Mouse (Mus musculus) neutrophil, adult 5-6 weeks (primary cell): ENCODE results near the gene Arhgef3. TPM values are rescaled to one million over a fixed set of nuclear protein-coding genes. Genes with fewer than 3 reads are reported as not detected.
"Not testable (repeated sequence)": the region's sequence is repeated elsewhere in the genome, so short reads cannot be mapped to it uniquely, and the experiment has no call there.

Experiments used
- ATAC-seq: fragments of 151-379, 151-347 bp; 2 replicates; pipeline ENCODE4 v1.8.0; 2017; ENCODE audit warnings: mild to moderate bottlenecking, moderate TSS enrichment; ENCODE audit not compliant: insufficient number of reproducible peaks, poor library complexity, low FRiP score, severe bottlenecking; ENCODE audit errors: extremely low read depth
- total RNA-seq: library from RNA; stranded (forward); fragments of 200-1000 nt; gene quantifications from 2 replicates; pipeline ENCODE4 v1.2.3, GENCODE M21; 2017

Arhgef3 gene
- total RNA-seq, 1 experiment from 2014 or later, result 266 TPM

GRCm38 (mm10) chr14:27239551-27240091 lies 124.9 kb downstream of the Arhgef3 start:
- no peak for ATAC-seq

DNA sequence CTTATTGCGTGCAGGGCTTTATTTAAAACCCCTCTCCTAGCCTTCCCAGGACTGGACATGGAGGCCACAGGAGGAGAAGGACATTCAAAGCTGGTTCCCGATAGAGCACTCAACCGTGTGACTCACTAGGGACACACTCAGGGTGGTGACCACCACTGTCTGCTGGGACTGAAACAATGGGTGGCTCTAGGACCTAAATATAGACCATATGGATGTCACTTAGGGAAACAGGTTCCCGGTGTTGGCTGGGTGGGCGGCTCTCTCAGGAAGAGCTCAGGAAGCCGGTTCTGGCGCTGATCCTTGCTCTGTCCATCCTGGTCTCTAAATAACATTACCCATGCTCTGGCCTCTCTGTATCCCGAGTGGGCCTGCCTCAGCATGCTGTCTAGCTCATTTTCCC lies 127.6 kb downstream of the Arhgef3 start:
- no peak for ATAC-seq

- ATAC-seq, result no peak
Observed at GRCm38 (mm10) chr14:27242769-27243168, 128.1 kb downstream of the Arhgef3 start.

DNA sequence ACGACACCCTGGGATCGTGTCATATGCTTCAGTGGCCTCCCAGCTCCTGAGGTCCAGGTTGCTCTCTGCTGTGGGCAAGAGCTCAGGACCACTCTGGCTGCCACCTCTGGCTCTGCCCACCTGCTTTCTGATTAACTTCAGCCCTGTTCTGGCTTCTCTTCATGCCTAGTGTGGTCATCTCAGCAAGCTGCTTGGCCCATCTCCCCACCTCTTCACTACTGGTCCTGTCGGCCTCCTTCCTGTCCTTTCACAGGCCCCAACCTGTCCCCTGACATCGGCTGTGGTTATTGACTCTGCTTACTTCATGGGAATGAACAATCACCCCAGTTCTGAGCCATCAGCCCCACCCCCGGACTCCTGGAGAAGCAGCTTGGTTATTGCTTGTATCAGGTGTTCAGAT lies 128.9 kb downstream of the Arhgef3 start:
- ATAC-seq, result no peak

- ATAC-seq, result no peak
Observed at GRCm38 (mm10) chr14:27244898-27245297, 130.2 kb downstream of the Arhgef3 start.

- ATAC-seq, result no peak
Observed at GRCm38 (mm10) chr14:27246424-27246823, 131.7 kb downstream of the Arhgef3 start.

GRCm38 (mm10) chr14:27246948-27247347 lies 132.2 kb downstream of the Arhgef3 start:
- not testable (repeated sequence) for ATAC-seq

- ATAC-seq, result peak; percentile 59; the same call in 1 of the 2 replicates
Observed at GRCm38 (mm10) chr14:27249121-27249520, 134.4 kb downstream of the Arhgef3 start.

GRCm38 (mm10) chr14:27250281-27250789 lies 135.6 kb downstream of the Arhgef3 start:
- no peak for ATAC-seq

DNA sequence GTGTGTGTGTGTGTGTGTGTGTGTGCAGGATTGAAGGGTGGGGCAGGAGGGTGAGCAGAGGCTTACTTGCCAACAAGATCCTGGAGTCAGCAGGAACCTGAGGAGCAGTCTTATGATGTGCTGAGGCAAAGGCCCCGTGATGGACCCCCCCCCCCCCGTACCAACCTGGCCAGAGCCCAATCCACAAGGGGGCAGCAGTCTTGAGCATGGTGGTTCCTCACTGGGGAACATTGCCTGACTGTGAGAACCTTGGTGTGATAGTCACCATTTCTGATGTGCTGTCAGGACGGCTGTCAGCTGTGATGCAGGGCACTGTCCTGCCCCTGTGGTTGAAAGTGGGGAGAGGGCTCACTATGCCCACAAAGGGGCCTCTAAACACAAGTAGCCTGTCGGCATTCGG lies 138.7 kb downstream of the Arhgef3 start:
- ATAC-seq, result no peak

- no peak for ATAC-seq
Observed at GRCm38 (mm10) chr14:27262349-27262748, 147.7 kb downstream of the Arhgef3 start.

DNA sequence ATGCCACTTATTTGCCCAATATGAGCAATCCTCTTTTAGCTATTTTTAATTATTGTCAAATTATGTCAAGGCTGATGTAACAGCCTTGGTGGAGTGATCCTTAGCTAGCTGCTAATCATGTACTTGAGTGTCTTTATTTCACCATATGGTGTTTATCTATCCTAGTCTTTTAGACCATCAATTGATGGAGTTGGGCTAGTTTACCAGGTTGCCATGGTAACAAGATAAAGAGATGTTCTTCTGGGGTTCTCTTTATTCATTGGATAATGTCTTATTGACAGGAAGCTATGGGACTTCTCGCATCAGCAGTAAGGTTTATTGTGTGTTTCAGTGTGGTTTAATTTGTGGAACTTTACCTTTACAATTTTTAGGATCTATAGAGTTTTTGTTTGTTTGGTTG lies 151.9 kb downstream of the Arhgef3 start:
- ATAC-seq, result no peak

- ATAC-seq, result peak; percentile 23; the same call in 1 of the 2 replicates
Observed at GRCm38 (mm10) chr14:27268137-27268536, 153.4 kb downstream of the Arhgef3 start.

DNA sequence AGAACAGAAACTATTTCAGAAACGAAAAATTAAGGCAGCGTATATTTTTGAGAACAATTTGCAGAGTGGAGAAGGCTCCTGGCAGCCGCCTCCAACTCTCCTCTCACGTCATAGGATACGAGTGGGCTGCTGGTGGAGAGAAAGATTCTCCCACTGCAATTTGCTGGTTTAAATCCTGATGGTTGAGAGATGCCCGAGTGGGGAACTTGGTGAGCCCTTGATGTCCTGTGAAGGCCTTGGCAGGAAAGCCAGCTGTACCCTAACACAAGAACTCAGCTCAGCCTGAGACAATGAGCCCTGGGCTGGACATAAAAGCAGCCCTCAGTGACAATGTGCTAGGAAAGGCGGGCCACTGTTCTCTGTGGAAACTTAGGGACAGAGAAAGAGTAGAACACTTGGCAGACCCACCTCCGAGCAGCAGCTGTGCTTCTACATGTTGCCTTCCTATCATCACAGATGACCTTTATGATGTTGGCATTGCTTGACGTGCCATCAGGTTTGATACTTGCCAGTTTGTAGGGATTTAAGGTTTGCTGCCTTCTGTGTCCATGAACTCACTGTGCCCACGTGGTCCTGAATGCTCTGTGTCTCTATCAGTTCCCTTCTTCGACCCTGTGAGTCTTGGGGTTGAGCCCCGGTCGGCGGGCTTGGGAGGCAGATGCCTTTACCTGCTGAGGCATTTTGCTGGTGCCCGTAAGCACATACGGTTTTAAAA lies 154.4 kb downstream of the Arhgef3 start:
- ATAC-seq, result no peak

- ATAC-seq, result no peak
Observed at GRCm38 (mm10) chr14:27269836-27270235, 155.1 kb downstream of the Arhgef3 start.

DNA sequence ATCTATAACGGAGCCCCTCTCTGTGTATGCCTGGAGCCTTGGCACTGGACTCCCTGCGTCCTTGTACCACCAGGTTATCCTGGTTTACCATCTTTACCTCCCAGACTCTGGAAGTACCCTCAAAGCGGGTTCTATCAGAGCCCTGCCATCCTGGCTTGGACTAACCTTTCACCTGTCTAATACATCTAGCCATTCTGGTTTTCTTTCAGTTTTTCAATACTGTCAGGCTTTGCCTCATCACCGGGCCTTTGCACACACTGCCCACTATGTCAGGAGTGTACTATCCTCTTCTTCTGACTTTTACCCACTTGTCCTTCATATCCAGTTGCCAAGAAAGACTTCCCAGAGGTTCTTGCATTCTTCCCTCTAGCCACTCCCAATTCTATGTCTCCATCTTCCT lies 155.8 kb downstream of the Arhgef3 start:
- no peak for ATAC-seq

- ATAC-seq, result no peak
Observed at GRCm38 (mm10) chr14:27271371-27272071, 156.8 kb downstream of the Arhgef3 start.

- no peak for ATAC-seq
Observed at GRCm38 (mm10) chr14:27272072-27272834, 157.6 kb downstream of the Arhgef3 start.

DNA sequence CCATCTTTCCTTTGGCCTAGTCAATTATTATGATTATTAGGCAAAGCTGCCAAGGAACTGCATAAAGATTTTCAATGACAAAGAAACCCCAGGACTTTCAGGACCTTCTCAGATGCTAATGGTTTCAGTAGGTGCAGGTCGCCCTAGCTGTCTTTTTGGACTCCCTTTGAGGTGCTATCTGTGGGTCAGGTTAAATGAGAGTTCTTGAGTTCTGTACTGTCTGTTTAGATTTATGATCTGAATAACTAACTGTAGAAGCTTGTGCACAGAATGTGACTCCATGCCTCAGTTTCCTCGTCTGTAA lies 158.1 kb downstream of the Arhgef3 start:
- ATAC-seq, result no peak
